Mouse (Mus musculus) olfactory bulb, adult 2 months (tissue): ENCODE data around the gene Hmmr. TPM values are rescaled to one million over a fixed set of nuclear protein-coding genes. Genes with fewer than 3 reads are reported as not detected.

ENCODE experiments used
- H3K27ac ChIP-seq: fragments of 200-500 bp; 2 replicates; pipeline ENCODE4 v1.5.1; 2012; ENCODE audit warnings: low read depth, low read length; ENCODE audit not compliant: insufficient read depth
- H3K4me1 ChIP-seq: fragments of 200-500 bp; 2 replicates; pipeline ENCODE4 v1.6.1; 2012; ENCODE audit warnings: low read length; ENCODE audit not compliant: control insufficient read depth, insufficient read depth
- H3K4me3 ChIP-seq: fragments of 200-500 bp; 2 replicates; pipeline ENCODE4 v1.5.1; 2012; ENCODE audit warnings: mild to moderate bottlenecking, low read depth, low read length, moderate library complexity; ENCODE audit not compliant: insufficient read depth
- CTCF ChIP-seq: fragments of 200-500 bp; IDR thresholded peaks from 2 replicates; pipeline ENCODE4 v1.5.1; 2012; ENCODE audit warnings: low read depth, mild to moderate bottlenecking, low read length, moderate library complexity; ENCODE audit not compliant: insufficient read depth
- POLR2A ChIP-seq: fragments of 200-500 bp; IDR thresholded peaks from 2 replicates; pipeline ENCODE4 v1.6.1; 2012; ENCODE audit warnings: mild to moderate bottlenecking, low read depth, low read length, moderate library complexity; ENCODE audit not compliant: insufficient read depth
- WGBS: fragments of 180-500 bp; shearing (Covaris S2); methylation state at CpG from one replicate; pipeline ENCODE4 v1.1.7; 2018; 5-methylcytosine and 5-hydroxymethylcytosine counted together
- polyA plus RNA-seq: library from polyadenylated mRNA; stranded (reverse); fragments of >200 nt; gene quantifications from 2 replicates; pipeline ENCODE4 v1.2.4, GENCODE M21; 2012; ENCODE audit warnings: low replicate concordance; ENCODE audit not compliant: missing spikeins, insufficient read depth, insufficient read length

The Hmmr gene
- polyA plus RNA-seq, 1 experiment = not detected

DNA sequence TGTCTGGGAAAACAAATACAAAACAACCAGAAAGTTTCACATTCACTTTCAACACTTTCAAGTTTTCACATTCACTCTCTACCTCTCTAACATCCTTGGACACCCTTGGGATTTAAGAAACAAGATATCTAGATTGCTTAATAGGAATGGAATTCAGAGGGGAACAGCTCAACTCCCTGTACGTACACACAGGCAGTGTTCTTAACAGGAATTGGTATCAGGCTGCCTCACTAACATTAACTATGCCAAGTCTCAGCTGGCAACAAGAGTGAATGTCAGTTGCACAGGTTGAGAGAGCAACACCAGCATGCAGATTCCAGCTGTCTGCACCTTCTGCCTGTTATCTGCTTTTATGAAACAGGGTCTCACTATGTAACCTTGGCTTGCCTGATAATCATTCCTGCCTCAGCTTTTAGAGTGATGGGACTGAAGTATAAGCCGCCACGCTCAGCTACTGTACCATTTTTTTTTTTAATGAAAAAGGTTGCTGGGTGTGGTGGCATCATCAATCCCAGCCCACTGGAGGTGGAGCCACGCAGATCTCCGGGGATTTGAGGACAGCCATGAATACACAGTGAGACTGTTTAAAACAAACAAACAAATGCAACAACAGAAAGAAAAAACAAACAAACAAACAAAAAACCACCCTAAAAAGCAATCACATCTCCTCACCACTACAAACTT, 42.6 kb downstream of the Hmmr start:
- no peak overlapping the region for H3K4me3 ChIP-seq
- 30% methylated on average over 5 of the region's 5 CpGs for WGBS
- TF ChIP-seq POLR2A (no peak), CTCF (no peak)
- H3K27ac ChIP-seq = no peak overlapping the region
- H3K4me1 ChIP-seq = peaks cover 14% of the 10 kb centered on the region

DNA sequence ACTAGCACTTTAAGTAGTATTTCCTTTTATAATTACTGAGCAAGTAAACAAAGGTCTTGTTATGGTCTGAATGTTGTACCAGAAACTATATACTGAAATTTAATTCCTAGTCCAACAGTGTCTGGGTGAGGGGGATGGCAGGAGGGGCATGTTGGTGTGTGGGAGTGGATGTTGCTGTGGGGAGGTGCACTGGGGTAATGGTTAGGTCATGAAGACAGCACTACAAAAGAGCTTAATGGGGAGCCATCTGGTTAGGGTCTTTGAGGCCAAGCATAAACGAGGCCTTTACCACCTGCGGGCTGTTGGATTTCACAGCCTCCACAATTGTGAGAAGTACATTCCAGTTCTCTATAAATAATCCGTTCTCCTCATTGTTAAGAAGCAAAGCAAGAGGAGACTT, 49.9 kb downstream of the Hmmr start:
- WGBS = 38% methylated on average over 3 of the region's 3 CpGs
- Histone ChIP-seq H3K4me1 (peaks cover 5% of the 10 kb centered on the region; the same call in 1 of the 2 replicates), H3K27ac (no peak overlapping the region), H3K4me3 (no peak overlapping the region)
- TF ChIP-seq CTCF = no peak
- no peak for TF ChIP-seq POLR2A

DNA sequence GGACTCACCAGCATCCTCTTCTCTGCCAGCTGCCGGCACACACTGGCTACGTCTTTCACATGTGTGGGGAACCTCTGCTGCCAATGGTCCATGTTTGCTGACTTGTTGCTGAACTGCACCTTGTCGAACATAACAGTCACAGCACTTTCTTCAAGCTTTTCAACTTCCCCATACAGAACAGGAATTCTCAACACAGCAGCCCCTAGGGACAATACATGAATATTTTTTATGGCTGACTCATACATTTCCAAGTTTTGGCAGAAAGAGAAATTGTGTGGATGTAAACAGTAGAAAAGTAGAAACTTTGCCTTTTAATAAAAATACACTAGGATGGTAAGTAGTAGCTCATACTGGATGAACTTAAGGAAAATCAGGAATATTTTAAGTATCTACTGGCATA, 50.8 kb downstream of the Hmmr start:
- H3K4me3 ChIP-seq = no peak overlapping the region
- H3K4me1 ChIP-seq = peaks cover 3% of the 10 kb centered on the region; the same call in 1 of the 2 replicates
- no peak overlapping the region for H3K27ac ChIP-seq
- WGBS = 82% methylated on average over 3 of the region's 3 CpGs
- no peak for TF ChIP-seq POLR2A
- TF ChIP-seq CTCF = no peak

DNA sequence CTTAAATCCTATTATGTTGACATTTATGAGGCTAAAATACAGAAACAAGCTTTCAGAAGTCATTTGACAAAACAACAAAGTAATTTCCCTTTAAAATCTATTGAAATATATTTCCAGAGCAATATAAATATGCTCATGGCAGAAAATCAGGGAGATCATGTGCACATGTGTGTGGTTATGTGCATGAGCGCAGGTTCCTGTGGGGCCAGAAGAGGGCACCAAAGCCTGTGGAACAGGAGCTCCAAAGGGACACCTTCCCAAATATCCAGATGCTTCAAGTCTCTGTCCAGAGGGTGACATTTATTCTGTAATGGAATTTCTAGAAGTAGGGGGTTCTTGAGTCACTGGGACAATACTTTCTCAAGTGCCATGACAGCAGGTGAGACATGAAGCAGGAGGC, 56.1 kb downstream of the Hmmr start:
- no peak overlapping the region for H3K4me3 ChIP-seq
- no peak overlapping the region for H3K27ac ChIP-seq
- TF ChIP-seq CTCF (no peak), POLR2A (no peak)
- H3K4me1 ChIP-seq = no peaks in the 10 kb centered on the region
- 100% methylated on average over 1 of the region's 1 CpGs for WGBS

DNA sequence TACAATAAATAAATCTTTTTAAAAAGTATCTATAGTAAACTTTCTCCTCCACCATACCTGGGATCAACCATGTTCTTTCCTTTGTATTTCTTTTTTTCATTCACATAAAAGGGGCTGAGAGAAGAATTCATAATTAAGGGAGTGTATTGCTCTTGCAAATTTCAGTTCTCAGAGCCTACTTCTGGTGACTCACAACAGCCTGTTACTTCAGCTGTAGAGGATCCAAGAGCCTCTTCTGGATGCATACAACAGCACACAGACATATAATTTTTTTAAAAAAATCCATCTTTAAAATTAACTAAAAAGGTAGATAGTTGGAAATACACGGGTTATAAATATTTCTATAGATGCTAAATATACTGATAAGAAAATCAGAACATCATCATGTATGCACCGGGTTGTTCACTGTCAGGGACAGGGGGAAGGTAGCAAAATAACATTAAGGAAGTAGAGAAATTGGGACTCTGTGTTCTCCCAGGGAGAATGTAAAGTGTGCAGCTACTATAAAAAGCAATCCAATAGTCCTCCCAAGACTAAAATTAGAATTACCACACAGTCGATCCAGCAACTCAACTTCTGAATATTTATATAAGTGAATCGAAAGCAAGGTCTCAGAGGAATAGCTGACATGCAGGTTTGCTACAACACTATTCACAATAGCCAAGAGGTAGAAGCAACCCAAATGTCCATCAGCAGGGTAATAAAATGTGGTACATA, 58.0 kb downstream of the Hmmr start:
- TF ChIP-seq CTCF (no peak), POLR2A (no peak)
- Histone ChIP-seq H3K4me1 (no peaks in the 10 kb centered on the region), H3K4me3 (no peak overlapping the region), H3K27ac (no peak overlapping the region)
- 37% methylated on average over 4 of the region's 4 CpGs for WGBS

Other genes starting within 250 kb of the Hmmr start
- not detected in 2 replicates for gene Mat2b, start 38.2 kb downstream of the Hmmr start, polyA plus RNA-seq
- not detected in 2 replicates for gene Nudcd2, start 245 bp upstream of the Hmmr start, polyA plus RNA-seq
- gene Ccng1, start 21.9 kb upstream of the Hmmr start, polyA plus RNA-seq = not detected in 2 replicates